Mouse (Mus musculus): Measurements from ENCODE around the gene Dcpp3.

DNA sequence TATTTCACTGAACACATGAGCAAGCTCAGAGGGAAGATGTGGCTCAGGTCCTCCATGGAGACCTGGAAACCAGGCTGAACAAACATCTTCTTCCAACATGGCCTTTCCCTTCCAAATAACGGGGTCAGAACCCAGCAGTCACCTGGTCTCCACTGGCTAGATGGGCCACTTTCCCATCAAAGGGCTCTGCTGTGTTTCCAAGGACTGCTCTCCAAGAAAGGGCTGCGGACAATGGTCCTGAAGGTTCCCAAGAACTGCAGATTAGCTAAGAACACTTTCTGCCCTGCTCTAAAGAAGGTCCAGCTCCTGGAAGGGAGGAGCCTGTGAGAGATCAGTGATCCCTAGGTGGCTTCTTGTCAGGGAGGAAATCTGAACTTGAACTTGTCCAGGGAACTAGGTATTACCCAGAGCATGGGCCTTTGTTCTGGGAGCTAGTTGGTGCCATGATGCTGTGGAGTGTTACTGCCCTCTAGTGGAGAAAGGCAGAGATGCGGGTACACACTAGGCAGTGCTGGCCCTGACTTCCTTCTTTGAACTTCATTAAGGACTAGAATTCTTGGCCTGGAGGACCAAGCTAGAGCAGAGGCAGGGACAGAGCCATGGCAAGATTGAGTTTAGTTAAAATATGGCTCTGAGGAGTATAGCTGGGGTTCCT is 43.0 kb downstream of the Dcpp3 start:
- no peak; the same call in none of the 2 replicates for TF ChIP-seq CTCF (IDR thresholded peaks at IDR 0.05)
- TF ChIP-seq POLR2A (IDR thresholded peaks at IDR 0.05; ENCODE audit: insufficient read depth, low read depth, low read length) = no peak
- peak; percentile 87; the same call in 1 of the 2 replicates for TF ChIP-seq EP300 (IDR thresholded peaks at IDR 0.05; ENCODE audit: insufficient read depth, low read depth, low read length)

Data from heart, adult 2 months (tissue).